10 mouse cellular contexts compared by ENCODE assay signal in genomic region chr13:118350257-118350656, GRCm38 (mm10). TPM values are rescaled to one million over a fixed set of nuclear protein-coding genes. Genes with fewer than 3 reads are reported as not detected.
DNase-seq lines count a peak whose midpoint lies in the region; ATAC-seq lines count a peak whose summit lies in the region.
"Had no signal": no experiment of that assay in that cellular context is flagged by ENCODE, and none has a peak within 500 bp of the region (broad histone marks: within the 10 kb centered on the region; RNA-seq: fewer than 3 reads in every experiment).

No protein-coding gene starts in this region.

- H3K4me1 ChIP-seq in heart, embryonic 14.5 days (ENCODE audit: control insufficient read depth in 2 of 2, insufficient read depth in 2 of 2, low read length in 2 of 2): no peaks in the 10 kb centered on the region
- H3K4me1 ChIP-seq: embryonic facial prominence, embryonic 15.5 days; lung, embryonic 15.5 days had no signal

- no peaks in the 10 kb centered on the region for H3K27me3 ChIP-seq in heart, embryonic 14.5 days (ENCODE audit: control insufficient read depth, insufficient read depth, low read length)
- H3K27me3 ChIP-seq: embryonic facial prominence, embryonic 15.5 days; lung, embryonic 15.5 days had no signal

- no peaks in the 10 kb centered on the region for H3K9me3 ChIP-seq in heart, embryonic 14.5 days (ENCODE audit: control insufficient read depth, low read length)
- H3K9me3 ChIP-seq: embryonic facial prominence, embryonic 15.5 days; lung, embryonic 15.5 days had no signal

- no peak overlapping the region for H3K9ac ChIP-seq in heart, embryonic 14.5 days (ENCODE audit: low read length)
- H3K9ac ChIP-seq: embryonic facial prominence, embryonic 15.5 days; lung, embryonic 15.5 days had no signal

- no peaks in the 10 kb centered on the region for H3K36me3 ChIP-seq in heart, embryonic 14.5 days (ENCODE audit: control insufficient read depth, insufficient read depth, low read length)
- H3K36me3 ChIP-seq: embryonic facial prominence, embryonic 15.5 days; lung, embryonic 15.5 days had no signal

- DNase-seq in heart, postnatal 4 days: no peak
- DNase-seq in right cerebral cortex, postnatal 10 days (ENCODE audit: low spot score in 2 of 2): peak; percentile 26 to 30
- DNase-seq in right cerebral cortex, adult 2 months (ENCODE audit: low spot score in 2 of 2): no peak
- peak; percentile 72 for DNase-seq in embryo, embryonic 10 days (ENCODE audit: low spot score)
- DNase-seq in skeletal muscle tissue, adult 2 months (ENCODE audit: low read depth, low spot score): peak; percentile 1
- DNase-seq in ovary, postnatal 14 days (ENCODE audit: low spot score): no peak
- DNase-seq in layer of hippocampus, postnatal 36 days: no peak

- no peak for ATAC-seq in heart, embryonic 14.5 days (ENCODE audit: insufficient number of reproducible peaks, insufficient read depth, low FRiP score, low read depth)

- H3K4me3 ChIP-seq in heart, embryonic 14.5 days (ENCODE audit: control insufficient read depth in 1 of 2, insufficient read depth in 1 of 2, low read depth in 1 of 2, low read length in 2 of 2): no peak overlapping the region
- H3K4me3 ChIP-seq: embryonic facial prominence, embryonic 15.5 days; lung, embryonic 15.5 days had no signal

- H3K4me2 ChIP-seq in heart, embryonic 14.5 days (ENCODE audit: low read length): peak overlapping the region; percentile 41; the same call in 1 of the 2 replicates
- H3K4me2 ChIP-seq: embryonic facial prominence, embryonic 15.5 days; lung, embryonic 15.5 days had no signal

- WGBS in heart, embryonic 14.5 days: 19% methylated on average over 10 of the region's 10 CpGs

- no peak overlapping the region for H3K27ac ChIP-seq in heart, embryonic 14.5 days (replicated peaks in 1 of 2; ENCODE audit: control insufficient read depth in 1 of 2, insufficient read depth in 1 of 2, low read depth in 2 of 2, low read length in 2 of 2)
- H3K27ac ChIP-seq: embryonic facial prominence, embryonic 15.5 days; lung, embryonic 15.5 days had no signal

RNA-seq across cellular contexts. Expression of gene B430218F22Rik, which starts 36.2 kb away (rescaled TPM):
- polyA plus RNA-seq in heart, embryonic 14.5 days (2014; fragmentation: Nextera tagmentation; extraction: Ambion mirVana): 0.63 and 0.66 TPM in 2 replicates
- under 1 TPM in 1 of 2 experiments, not detected in 1; 0.48 TPM for total RNA-seq in heart, postnatal 4 days (2021)
- total RNA-seq in layer of hippocampus, postnatal 36 days (2021): under 1 TPM; 0.22 to 0.25 TPM

RNA-seq across cellular contexts. Expression of gene Mrps30, which starts 36.8 kb away (rescaled TPM):
- 33.2 and 33.5 TPM in 2 replicates for polyA plus RNA-seq in heart, embryonic 14.5 days (2014; fragmentation: Nextera tagmentation; extraction: Ambion mirVana)
- total RNA-seq in heart, postnatal 4 days (2021): 10 to 100 TPM; 24.1 to 24.9 TPM
- 10 to 100 TPM; 17.5 to 17.6 TPM for total RNA-seq in layer of hippocampus, postnatal 36 days (2021)

Comparison
In these comparisons a context has a peak if more than half of its experiments do, and no peak if none do; other contexts are left out.
1. DNase-seq: peak in right cerebral cortex, postnatal 10 days (2 of 2), embryo, embryonic 10 days (single experiment) and skeletal muscle tissue, adult 2 months (single experiment); none in heart, postnatal 4 days (single experiment), right cerebral cortex, adult 2 months (0 of 2), ovary, postnatal 14 days (single experiment) and layer of hippocampus, postnatal 36 days (0 of 2).